Mouse (Mus musculus) CH12.LX (cell line): ENCODE data around the gene Pmvk.

Source experiments
- CHD1 ChIP-seq: IDR thresholded peaks from 2 replicates; pipeline ENCODE4 v1.6.1; 2012; ENCODE audit warnings: low read depth, low read length, improper control_type of control experiment, inconsistent platforms
- CHD2 ChIP-seq: IDR thresholded peaks from 2 replicates; pipeline ENCODE4 v1.6.1; 2011; ENCODE audit warnings: low read length, improper control_type of control experiment
- CTCF ChIP-seq, 2 experiments: IDR thresholded peaks in 1 of 2; conservative IDR thresholded peaks in 1 of 2; 2 replicates each; pipeline ENCODE4 v1.5.1; 2011 to 2012; ENCODE audit warnings: low read depth in 2 of 2, low read length in 2 of 2, improper control_type of control experiment in 1 of 2, inconsistent platforms in 1 of 2, mild to moderate bottlenecking in 1 of 2, moderate library complexity in 1 of 2
- EP300 ChIP-seq: IDR thresholded peaks from 2 replicates; pipeline ENCODE4 v1.6.1; 2011; ENCODE audit warnings: low read length, improper control_type of control experiment
- JUND ChIP-seq: conservative IDR thresholded peaks from 2 replicates; pipeline ENCODE4 v1.6.1; 2011; ENCODE audit warnings: low read depth, low read length, improper control_type of control experiment
- MAZ ChIP-seq: IDR thresholded peaks from 2 replicates; pipeline ENCODE4 v1.6.1; 2012; ENCODE audit warnings: low read depth, mild to moderate bottlenecking, inconsistent platforms, low read length, improper control_type of control experiment, moderate library complexity
- NELFE ChIP-seq: IDR thresholded peaks from 2 replicates; pipeline ENCODE4 v1.6.1; 2011; ENCODE audit warnings: low read depth, low read length, improper control_type of control experiment
- PAX5 ChIP-seq: IDR thresholded peaks from 2 replicates; pipeline ENCODE4 v1.6.1; 2012; ENCODE audit warnings: low read length, inconsistent platforms, mixed read lengths
- POLR2A ChIP-seq: IDR thresholded peaks from 2 replicates; pipeline ENCODE4 v1.6.1; 2011; ENCODE audit warnings: low read depth, mild to moderate bottlenecking, improper control_type of control experiment, low read length
- POLR2AphosphoS2 ChIP-seq: IDR thresholded peaks from 2 replicates; pipeline ENCODE4 v1.6.1; 2011; ENCODE audit warnings: low read depth, low read length, improper control_type of control experiment
- SIN3A ChIP-seq: IDR thresholded peaks from 2 replicates; pipeline ENCODE4 v1.6.1; 2012; ENCODE audit warnings: low read length, improper control_type of control experiment, inconsistent platforms

DNA sequence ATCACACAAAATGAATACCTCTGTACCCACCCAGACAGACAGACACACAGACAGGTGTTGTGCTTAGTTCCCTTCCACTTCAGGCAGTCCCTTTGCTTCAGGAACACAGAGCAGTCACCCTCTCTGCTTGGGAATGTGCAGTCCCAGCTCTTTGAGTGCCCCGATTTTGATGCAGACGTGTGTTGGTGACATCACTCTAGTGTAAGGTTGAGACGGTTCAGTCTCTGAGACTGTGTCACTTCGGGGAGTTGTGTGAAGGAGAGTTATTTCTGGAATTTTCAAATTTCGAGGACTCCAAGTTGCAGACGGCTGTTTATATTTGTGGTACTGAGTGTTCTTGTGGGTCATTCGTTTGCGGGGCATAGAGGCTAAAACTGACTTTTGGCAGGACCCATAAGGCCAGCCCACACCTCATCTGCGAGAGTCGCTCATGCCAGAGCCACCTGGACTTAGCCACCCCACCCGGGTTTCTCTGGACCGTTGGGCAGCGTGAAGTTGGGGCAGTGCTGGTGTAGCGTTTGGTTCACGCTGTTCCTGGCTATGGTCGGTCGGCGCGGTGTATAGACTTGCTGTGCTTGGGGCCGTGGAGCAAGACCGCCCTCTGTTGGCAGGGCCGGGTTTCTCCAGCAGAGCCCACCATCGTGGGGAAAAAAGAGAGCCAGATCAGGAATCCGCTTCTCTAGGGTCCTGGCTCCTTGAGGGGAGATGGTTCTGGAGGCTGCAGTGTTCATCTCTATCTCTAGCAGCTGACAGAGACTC, 30.6 kb downstream of the Pmvk start:
- TF ChIP-seq EP300 = no peak
- TF ChIP-seq CTCF (conservative IDR thresholded peaks at IDR 0.05 in 1 of 2, IDR thresholded peaks at IDR 0.05 in 1 of 2; ENCODE audit: low read depth in 2 of 2, low read length in 2 of 2) = peak; percentile 55 to 98; a peak in 3 of 4 replicates
- TF ChIP-seq CHD2 = no peak
- no peak for TF ChIP-seq JUND
- 0 out of 2 replicates have a peak, but pooled peaks have one; percentile 22 for TF ChIP-seq MAZ
- TF ChIP-seq PAX5 = no peak
- TF ChIP-seq POLR2A = no peak
- no peak for TF ChIP-seq CHD1
- TF ChIP-seq NELFE = no peak; the same call in 1 of the 2 replicates
- TF ChIP-seq SIN3A = no peak
- TF ChIP-seq POLR2AphosphoS2 = no peak
